Mouse (Mus musculus): ENCODE results near the gene Cask.

GRCm38 (mm10) chrX:13599966-13600365 lies 251.2 kb downstream of the Cask start:
- TF ChIP-seq POLR2A (IDR thresholded peaks at IDR 0.05; ENCODE audit: insufficient read depth, low read length) (no peak), CTCF (IDR thresholded peaks at IDR 0.05; ENCODE audit: low read depth, low read length) (no peak)
